Mouse (Mus musculus) naive thymus-derived CD4-positive, alpha-beta T cell, adult 2 months (primary cell): ENCODE data around the gene Fam219b.
A peak's percentile ranks its signal among the peaks of the same experiment; 100 is the strongest.

ENCODE experiments used
- DNase-seq: peaks from one replicate; pipeline ENCODE4 v3.0.0-alpha.2; 2011; ENCODE audit warnings: low read depth

The Fam219b gene

DNA sequence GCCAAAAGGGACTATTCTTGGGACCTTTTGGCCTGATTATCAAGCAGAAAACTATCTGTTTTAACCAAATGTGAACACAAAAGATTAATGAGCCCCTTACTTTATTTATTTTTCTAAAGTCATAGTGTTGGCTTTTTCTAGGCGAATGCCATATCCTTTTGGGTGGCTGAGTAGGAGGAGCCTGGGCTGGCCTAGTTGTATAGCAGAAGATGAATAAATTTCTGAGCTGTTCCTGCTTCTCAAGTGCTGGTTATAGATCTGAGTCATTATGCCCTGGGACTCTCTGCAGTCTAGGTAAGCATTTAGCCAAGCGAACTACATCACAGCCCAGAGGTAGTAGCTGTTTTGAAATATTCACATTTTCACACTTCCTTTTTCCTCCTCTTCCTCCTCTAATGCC, 11.8 kb upstream of the Fam219b start:
- no peak for DNase-seq

DNA sequence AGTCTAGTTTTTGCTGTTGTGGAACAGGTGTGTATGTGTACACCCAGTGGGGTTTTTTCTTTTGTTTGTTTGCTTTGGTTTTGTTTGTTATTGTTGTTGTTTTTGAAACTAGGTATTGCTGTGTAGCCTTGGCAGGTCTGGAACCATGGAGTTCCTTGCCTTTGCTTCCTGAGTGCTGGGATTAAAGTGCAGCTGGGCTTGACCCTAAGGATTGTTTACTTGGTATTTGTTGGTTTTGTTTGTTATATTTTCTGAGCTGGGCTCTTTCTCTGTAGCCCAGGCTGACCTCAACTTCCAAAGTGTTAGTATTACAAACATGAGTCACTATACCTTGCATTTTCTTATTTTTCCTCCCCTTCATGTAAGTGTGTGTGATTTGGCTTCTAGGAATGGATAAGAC, 10.9 kb upstream of the Fam219b start:
- no peak for DNase-seq

DNA sequence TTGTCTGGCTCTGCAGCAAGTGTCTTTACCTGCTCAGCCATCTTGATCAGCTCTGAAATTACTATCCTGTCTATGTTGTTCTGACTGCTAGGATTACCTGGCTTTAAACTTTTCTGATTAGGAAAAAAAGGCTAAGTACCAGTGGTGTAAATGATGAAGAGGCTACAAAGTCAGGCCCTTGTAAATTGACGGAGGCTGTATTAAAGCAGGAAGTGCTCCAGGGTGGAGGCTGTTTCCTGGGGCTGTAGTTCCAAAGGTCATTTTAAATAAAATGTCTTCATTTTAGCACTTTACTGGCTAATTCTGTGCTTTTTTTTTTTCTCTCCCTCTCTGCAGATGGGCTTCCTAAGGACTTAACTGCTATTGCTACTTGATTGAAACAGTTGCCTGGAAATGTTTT, 5.4 kb upstream of the Fam219b start:
- DNase-seq, result no peak

DNA sequence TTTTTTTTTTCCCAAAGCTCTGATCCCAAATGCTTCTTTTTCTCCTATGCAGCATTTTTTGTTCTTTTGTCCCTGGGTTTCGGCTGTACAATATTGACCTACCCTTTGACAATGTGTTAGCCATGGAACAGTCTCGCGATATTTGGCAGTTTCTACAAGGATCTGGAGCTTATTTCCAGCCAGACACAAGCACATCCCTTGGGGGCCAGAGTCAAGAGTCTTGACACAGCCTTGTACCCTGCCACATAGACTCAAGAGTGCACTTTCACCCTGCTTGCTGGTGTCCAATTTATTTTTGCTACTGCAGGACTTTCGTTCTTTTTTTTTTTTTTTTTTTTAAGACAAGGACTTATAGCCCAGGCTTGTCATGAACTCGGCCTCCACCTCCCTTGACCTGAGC, 966 bp upstream of the Fam219b start:
- no peak for DNase-seq

DNA sequence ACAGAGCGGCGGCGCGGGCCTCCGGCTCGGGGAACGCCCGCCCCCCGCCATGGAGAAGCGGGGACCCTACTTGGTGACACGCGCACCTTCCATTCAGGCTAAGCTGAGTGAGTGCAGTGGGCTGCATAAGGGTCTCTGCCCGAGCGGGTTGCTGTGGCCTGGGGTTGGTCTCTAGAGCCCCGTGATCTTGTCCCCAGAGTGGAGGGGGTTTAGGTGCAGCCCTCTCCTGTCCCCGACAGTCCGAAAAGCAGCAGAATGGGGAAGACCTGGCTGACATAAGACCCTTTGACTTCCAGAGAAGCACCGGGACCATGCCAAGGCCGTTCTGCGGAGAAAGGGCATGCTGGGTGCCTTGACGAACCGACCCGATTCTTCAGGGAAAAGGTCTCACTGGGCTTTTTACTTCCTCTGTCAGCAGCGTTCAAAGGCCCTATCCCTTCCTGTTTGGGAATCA, 427 bp downstream of the Fam219b start:
- no peak for DNase-seq

DNA sequence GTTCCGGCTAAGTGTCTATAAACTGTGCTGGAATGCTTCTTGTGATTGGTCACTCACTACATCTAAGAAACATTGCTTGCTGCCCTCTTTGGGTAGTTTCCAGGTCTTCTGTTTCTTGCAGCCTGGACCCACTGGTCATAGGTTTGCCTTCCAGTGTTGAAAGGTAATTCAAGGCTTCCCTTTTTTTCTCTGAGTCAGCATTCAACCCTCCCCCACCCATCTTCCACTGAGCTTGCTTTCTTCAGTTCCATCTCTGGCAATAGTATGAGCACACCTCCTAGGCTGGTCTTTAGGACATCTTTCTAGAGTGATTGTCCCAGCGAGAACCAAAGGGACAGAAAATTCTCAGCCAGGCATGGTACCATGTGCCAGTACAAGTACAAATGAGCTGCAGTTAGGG, 2.2 kb downstream of the Fam219b start:
- DNase-seq, result no peak

DNA sequence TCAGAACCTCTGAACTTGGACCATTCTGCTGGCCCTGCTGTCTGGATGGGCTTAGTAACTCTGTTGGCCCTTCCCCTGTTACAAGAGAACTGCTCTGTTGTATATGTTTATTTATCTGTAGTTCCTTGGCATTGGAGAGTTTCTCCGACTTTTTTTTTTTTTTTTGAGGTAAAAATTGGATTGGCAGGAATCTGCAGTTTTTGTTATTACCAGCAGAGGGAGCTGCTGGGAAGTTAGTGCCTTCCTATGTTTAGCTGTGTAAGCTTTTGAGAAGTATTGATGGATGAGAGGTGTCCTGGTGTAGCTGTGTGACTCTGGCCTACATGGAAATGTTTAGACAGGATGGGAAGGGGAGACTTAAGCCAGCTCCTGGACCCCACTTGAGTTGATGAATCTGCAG, 4.0 kb downstream of the Fam219b start:
- DNase-seq, result peak; percentile 78

DNA sequence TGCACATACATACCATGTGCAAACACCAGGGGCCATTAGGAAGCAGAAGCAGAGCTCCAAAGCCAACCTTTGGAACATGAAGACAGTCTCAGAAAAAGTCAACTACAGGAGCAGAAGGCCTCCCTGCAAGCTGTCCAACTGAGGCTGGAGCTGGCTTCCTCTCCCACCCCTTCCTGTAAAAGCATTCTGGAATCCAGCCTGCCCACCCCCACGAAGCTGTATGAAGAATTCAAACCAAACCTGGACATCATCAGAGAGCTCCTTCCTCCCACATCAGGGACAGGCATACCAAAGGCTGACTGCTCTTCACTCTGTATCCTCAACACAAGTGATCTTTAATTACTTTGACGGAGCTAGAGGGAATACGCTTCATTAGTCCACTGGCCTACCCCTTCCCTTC, 6.6 kb downstream of the Fam219b start:
- no peak for DNase-seq

DNA sequence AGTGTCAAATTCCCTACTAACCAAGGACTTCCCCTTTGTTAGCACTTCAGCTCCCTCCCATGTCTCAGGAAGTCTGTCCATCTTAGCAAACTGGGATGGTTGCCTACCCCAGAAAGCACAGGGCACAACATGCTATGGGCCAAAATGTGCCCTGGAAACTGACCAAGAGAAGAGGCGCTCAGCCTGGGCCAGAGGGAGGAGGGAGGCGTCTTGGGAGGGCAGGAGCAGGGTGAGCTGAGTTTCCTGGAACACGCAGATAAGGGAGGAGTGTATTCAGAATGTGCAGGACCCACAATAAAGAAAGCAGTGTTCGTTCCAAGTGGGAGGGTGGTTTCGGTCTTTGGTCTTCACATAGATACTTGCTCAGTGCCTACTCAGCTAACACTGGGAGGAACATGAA, 10.0 kb downstream of the Fam219b start:
- DNase-seq, result no peak

DNA sequence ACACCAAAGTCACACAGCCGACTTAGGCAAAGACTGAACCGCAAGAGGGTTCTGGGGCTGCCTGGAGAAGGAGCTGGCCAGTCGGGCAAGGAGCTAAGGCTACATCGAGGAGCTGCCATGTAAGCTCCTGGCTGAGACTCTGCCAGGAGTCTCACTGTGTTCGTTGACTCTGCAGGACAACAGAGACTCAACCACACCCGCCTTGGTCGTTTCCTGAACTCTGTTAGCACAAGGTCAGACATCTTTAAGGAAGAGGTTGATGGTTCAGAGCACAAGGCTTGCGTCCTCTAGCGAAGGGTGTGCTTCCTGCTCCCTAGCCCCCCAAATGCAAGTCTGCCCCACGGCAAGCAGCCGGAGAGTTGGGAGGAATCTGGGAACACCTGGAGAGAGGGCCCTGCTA, 10.5 kb downstream of the Fam219b start:
- DNase-seq, result no peak

DNA sequence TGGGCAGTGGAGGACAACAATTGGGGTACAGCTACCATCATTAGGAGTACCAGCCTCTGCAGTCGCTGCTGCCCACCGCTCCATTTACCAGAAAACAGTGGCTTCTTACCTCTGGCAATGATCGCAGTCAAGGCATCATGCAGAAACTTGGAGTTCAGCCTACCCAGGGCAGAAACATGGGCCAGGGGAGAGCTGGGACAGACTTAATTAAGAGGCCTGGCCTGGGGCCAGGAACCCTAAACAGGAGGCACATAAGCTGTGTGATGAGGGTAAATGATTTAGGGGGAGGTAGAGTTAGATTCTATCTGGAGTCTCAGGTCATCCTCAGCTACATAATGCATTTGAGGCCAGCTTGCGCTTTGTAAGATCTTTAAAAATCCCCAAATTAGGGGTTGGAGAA, 11.9 kb downstream of the Fam219b start:
- DNase-seq, result no peak

DNA sequence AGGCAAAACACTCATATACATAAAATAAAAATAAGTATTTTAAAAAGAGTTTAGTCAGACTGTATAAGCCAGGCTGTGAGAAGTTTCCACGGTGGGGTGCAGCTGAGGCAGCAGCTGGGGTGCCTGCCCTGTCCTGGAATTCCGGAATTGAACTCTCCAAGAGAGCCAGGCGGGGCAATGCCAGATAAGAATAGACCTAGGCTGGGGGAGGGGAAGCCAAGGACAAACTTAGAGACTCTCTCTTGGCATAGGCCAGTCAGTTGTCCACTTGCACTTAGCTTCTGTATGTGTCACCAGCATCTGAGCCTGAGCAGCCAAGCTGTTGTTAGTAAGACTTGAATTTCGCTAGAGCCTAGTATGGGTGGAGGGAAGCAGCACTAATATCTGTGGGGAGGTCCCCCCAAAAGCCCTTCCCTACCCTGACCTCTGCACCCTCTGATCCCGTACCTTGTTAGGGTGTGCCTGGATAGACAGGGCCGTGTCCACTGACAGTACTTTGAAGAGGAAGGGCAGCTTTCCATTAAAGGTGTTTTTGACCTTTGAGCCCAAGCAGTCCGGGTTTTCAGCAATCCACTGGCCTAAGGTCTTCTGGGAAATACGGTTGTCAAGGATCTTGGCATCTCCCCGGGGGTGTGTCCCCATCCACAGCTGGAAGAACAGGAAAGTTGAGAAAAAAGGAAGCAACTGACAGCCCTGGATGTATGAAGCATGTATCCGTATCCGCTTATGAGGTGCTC, 13.0 kb downstream of the Fam219b start:
- DNase-seq, result no peak

DNA sequence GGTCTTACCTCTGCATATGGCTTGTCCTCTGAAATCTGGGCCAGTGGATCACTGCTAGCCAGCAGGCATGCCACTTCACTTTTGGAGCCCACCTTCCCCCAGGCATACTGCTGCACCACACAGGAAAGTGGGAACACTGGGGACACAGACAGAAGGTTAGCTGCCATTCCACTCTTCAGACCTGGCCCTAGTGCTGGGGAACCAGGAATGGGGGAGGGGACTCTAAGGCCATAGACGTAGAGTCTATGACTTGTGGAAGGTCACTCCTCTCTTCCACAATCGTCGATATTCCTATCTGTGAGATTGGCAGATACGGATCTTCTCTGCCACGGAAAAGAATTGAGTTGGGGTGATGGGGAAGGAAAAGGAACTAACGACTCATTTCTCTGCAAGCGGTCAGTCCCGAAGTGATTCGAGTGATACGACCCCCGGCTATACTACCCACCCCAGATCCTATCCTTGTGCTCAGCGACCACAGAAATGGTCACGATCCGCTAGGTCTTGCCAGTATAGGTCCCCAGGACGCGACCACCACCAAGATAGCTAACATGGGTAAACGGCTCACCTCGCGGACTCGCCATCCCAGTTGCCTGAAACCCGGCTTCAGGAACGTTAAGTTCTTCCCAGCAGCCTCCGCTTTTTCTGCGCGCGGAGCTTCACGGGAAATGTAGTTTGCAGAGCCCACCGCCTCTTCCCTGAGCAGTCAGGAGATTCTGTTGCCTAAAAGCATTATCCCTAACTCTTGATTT, 15.0 kb downstream of the Fam219b start, which contains the start of gene Mpi:
Gene Mpi (minus strand): TSS at position 625 of the 749 bp plus-strand sequence.
- DNase-seq, result peak; percentile 46

DNA sequence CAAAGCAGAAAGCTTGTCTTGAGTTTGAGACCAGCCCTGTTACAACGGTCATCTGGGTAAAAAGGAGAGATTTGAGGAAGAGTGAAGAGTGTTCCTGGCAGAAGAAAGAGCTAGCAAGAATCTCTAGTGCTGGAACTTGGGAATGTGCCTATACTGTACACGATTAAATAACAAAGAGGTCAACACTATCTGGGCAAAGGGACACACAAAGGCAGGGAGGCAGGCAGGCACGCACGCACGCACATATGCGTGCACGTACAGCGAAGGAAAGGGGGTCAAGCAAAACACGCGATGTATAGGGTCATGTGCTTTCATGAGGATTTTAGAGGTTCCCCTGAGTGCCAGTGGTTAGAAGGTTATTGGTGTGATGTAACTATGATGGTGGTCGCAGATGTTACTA, 15.8 kb downstream of the Fam219b start:
- no peak for DNase-seq

DNA sequence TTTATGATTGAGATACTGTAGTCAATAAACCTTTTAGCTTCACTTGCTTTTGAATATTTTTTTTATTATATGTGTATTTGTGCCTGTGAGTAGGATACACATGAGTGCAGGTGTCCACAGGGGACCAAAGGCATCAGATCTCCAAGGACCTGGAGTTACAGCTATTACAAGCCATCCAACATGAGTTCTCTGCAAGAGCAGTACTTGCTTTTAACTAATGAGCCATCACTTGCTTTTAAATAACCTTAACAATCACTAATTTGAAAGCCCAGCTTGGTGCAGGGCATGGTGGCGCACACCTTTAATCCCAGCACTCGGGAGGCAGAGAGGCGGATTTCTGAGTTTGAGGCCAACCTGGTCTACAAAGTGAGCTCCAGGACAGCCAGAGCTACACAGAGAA, 17.4 kb downstream of the Fam219b start:
- no peak for DNase-seq

DNA sequence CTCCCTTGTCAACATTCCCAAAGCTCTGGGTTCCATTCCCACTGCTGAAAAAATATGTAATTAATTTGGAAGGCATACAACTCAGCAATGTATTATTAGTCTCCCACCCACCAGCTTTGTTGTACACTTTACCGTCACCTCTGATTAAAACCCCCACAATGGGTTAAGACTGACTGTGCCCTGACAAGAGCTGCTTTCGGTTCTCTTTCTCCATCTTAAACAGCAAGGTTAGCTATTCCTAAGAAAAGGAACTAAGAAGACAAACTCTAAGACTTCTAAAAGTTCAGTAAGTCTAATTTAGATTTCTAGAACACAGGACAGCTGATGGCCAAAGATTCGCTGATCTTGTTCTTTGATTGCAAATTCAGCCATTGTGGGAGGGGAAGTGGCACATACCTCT, 19.9 kb downstream of the Fam219b start:
- DNase-seq, result no peak

DNA sequence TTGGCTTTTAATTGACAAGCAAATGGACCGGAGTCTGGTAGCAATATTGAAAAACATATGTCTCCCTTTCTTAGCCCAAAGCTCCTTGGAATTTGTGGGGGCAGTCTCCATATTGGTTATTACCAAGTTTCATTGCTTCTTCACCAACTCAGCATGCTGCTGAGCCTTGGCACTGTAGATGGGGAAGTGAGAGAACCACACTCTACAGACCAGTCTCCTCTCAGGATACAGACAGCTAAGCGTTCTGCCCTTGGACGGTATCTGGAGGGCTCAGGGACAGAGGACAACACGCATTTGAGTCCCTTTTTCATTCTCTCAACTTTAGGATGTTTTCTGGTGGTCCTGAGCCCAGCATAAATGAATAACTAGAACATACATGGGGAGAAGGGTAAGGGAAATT, 21.3 kb downstream of the Fam219b start:
- DNase-seq, result no peak

DNA sequence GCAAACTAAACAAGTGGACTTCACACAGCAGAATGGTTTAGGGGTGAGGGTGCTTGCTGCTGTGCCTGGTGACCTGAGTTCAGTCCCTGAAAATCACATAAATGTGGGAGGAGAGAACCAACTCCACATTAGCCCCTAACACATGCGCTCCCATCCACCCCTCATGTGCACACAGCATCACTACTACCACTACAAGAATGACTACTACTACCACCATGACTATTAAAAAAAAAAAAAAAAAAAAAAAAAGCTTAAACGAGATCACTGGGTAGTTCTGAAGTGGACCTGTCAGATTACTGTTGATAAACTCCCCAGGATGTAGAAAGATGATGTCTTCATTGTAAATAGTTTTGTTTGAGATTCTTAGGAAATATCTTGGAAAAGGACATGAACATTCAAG, 22.2 kb downstream of the Fam219b start:
- DNase-seq, result no peak

DNA sequence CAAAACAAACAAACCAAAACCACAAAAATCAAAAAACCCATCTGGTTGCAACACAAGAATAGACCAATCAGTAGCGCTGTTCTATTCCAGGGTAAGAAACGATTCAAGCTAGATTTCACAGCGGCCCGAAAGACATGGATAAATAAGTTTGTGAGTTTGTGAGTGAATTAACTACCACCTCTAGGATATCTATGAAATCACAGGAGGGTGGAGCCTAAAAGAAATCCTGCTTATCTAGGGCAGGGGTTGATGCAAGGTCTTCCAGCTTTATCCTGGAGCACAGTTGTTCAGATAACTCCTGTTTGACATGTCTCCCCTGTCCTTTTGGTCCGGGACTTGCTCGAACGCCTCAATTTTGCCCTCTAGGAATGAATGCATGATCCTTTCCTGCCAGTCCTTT, 22.9 kb downstream of the Fam219b start:
- DNase-seq, result no peak

DNA sequence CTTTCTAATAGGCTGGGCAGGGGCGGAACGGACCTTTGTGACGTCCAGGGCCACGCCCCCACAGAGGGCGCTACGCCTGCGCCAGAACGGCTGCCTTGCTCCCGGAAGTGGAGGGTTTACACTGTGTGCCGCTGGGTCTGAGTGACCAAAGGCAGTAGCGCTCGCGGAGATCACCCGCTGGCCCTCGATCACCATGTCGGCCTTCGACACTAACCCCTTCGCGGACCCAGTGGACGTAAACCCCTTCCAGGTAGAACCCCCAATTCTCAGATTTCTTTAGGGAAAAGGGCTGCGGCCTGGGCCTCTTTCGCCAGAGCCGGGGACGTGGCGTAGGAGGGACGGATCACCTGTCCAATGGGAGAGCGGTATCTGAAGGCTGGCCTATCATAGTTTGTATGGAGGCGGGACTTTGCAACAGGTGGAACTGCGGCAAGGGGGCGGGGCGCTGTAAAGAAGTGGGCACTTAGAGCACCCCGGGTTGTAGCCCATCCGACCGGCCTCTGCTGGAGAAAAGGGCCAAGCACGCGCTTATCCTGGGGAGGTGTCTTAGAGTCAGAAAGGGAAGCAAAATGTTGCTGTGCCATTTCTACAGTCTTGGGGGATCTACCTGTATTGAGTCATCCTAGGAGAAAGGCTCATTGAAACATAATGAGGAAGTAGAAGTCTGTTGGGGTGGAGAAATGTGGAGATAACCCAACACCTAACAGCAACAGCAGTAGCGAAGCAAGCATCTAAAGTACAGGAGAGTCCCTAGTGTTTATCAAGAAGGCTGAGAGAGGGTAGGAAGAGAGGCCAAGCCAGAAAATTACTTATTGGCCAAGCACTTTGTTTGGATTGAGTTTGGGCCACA, 23.8 kb downstream of the Fam219b start, which contains the start of gene Scamp2:
Gene Scamp2 (plus strand): TSS at position 83 of the 850 bp plus-strand sequence.
- peak; percentile 94 for DNase-seq

DNA sequence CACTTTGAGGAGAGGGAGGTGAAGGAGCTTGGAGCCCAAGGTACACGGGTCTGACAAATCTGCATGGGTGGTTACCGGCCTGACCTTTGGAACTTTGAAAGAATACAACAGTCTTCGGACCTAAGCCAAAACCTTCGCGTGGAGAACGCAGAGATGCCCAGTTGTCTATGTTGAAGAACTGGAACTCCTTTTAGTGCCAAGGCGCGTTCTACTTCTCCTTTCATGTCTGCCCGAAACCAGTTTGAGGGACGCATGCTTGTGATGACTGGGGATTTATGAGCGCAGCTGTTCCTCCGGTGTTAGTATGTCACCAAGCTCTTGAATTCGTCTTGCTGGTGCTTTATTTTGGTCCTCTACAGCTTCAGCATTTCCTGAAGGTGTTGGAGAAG, 24.4 kb downstream of the Fam219b start:
- peak; percentile 26 for DNase-seq

DNA sequence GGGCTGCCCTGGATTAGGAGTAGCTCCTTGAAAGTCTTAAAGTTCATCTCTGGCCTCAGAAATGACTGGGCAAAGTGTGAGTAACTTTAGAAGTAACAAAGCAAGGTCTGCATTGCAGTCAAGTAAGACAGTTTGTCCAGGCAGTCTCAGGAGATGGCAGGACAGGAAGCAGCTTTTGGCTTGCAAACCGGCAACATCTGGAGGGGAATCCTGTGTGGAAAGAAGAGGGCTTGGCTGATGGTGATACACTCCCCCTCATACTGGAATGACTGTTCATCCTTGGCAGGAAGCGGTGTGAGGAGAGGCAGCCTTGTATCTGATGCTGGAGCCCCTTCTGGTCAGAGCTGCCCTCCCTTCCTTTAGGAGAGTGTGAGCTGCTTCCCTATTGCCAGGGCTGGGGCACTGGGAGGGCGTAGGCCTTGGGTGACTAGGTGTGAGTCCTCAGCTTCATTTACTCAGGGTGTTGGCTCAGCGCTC, 25.6 kb downstream of the Fam219b start:
- DNase-seq, result no peak
